Mouse (Mus musculus): ENCODE results near the gene Cdyl2. TPM values are rescaled to one million over a fixed set of nuclear protein-coding genes. Genes with fewer than 3 reads are reported as not detected.

Gene Cdyl2
- polyA plus RNA-seq, 1 experiment from 2014 or later, result 5.0 TPM

GRCm38 (mm10) chr8:116538763-116539162, 194.0 kb downstream of the Cdyl2 start:
- no peaks in the 10 kb centered on the region; the same call in 1 of the 2 replicates for H3K27me3 ChIP-seq (replicated peaks)
- H3K9ac ChIP-seq, result no peak overlapping the region
- H3K4me2 ChIP-seq, result no peak overlapping the region
- H3K9me3 ChIP-seq (replicated peaks), result 0 out of 2 replicates have a peak, but pooled peaks cover 4% of the 10 kb centered on the region
- no peak overlapping the region for H3K27ac ChIP-seq (ENCODE audit: poor library complexity, severe bottlenecking)
- no peak for ATAC-seq (ENCODE audit: insufficient number of reproducible peaks, low FRiP score)
- H3K4me3 ChIP-seq, result no peak overlapping the region
- no peaks in the 10 kb centered on the region for H3K36me3 ChIP-seq
- no peaks in the 10 kb centered on the region for H3K4me1 ChIP-seq (replicated peaks)
- 48% methylated on average over 7 of the region's 7 CpGs for WGBS

DNA sequence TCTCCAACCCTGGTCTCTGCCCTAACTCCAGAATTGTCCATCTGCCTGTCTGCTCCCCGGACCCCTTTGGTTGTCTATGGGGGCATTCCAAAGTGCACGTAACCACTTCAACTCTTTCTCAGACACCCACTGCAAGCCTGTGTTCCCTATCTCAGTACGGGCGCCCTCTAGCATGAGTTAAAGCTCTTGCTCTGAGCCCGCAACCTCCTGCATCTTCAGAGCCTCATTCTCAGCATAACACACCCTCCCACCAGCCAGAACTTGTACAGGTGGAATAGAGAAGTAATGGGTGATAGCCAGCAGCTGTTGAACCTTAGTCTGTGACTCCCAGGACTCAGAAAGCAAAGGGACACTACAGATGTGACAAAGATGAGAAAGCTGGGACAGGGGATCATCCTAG, 196.0 kb downstream of the Cdyl2 start:
- Histone ChIP-seq H3K27me3 (replicated peaks) (no peaks in the 10 kb centered on the region), H3K4me2 (no peak overlapping the region), H3K9ac (no peak overlapping the region), H3K27ac (ENCODE audit: poor library complexity, severe bottlenecking) (no peak overlapping the region), H3K4me1 (replicated peaks) (no peaks in the 10 kb centered on the region), H3K9me3 (replicated peaks) (0 out of 2 replicates have a peak, but pooled peaks cover 11% of the 10 kb centered on the region), H3K36me3 (no peaks in the 10 kb centered on the region), H3K4me3 (no peak overlapping the region)
- 64% methylated on average over 5 of the region's 5 CpGs for WGBS
- ATAC-seq (ENCODE audit: insufficient number of reproducible peaks, low FRiP score), result no peak

DNA sequence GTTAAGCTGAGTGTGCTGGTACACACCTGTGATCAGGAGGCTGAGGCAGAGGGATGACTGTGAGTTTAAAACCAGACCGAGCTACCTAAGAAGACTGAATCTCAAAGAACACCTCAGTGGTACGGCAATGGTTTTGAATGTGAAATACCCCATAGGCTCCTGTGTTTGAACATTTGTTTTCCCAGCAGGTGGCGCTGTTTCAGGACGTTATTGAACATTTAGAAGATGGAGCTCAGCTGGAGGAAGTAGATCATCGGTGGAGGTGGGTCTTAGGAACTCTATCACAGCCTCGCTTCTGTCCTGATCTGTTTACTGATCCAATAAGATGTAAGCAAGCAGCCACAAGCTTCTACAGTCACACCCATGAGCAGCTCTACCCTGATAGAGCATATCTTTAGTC, 199.7 kb downstream of the Cdyl2 start:
- 68% methylated on average over 6 of the region's 6 CpGs for WGBS

DNA sequence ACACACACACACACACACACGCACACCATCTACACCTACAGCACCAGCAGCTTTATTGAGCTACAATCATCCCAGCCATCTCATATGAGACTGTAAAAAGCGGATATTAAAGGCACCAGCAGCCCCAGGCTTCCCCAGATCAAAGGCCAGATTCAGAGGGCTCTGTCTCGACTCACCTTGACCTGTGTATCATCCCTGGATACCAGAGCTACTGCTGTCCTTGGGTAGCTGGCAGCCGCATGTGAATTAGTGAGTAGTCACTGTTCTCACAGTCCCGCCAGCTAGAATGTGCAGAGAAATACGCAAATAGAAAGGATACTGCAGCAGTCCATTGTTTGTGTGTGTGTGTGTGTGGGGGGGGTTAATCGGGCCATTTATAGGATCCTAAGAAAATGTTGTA, 204.1 kb downstream of the Cdyl2 start:
- peaks cover 7% of the 10 kb centered on the region; the same call in 1 of the 2 replicates for H3K9me3 ChIP-seq (replicated peaks)
- H3K27me3 ChIP-seq (replicated peaks), result no peaks in the 10 kb centered on the region
- H3K9ac ChIP-seq, result no peak overlapping the region
- 72% methylated on average over 7 of the region's 7 CpGs for WGBS
- no peaks in the 10 kb centered on the region for H3K36me3 ChIP-seq
- no peaks in the 10 kb centered on the region for H3K4me1 ChIP-seq (replicated peaks)
- no peak for ATAC-seq (ENCODE audit: insufficient number of reproducible peaks, low FRiP score)
- H3K4me2 ChIP-seq, result no peak overlapping the region
- H3K27ac ChIP-seq (ENCODE audit: poor library complexity, severe bottlenecking), result no peak overlapping the region
- H3K4me3 ChIP-seq, result no peak overlapping the region

More for the DNA sequence above, 199.7 kb downstream of the Cdyl2 start:
- Histone ChIP-seq H3K36me3 (no peaks in the 10 kb centered on the region), H3K27ac (ENCODE audit: poor library complexity, severe bottlenecking) (no peak overlapping the region), H3K4me1 (replicated peaks) (no peaks in the 10 kb centered on the region), H3K4me3 (no peak overlapping the region), H3K27me3 (replicated peaks) (no peaks in the 10 kb centered on the region), H3K9ac (no peak overlapping the region), H3K4me2 (no peak overlapping the region), H3K9me3 (replicated peaks) (peaks cover 11% of the 10 kb centered on the region; the same call in 1 of the 2 replicates)
- ATAC-seq (ENCODE audit: insufficient number of reproducible peaks, low FRiP score), result no peak

GRCm38 (mm10) chr8:116524915-116525314, 207.9 kb downstream of the Cdyl2 start:
- H3K9me3 ChIP-seq (replicated peaks), result no peaks in the 10 kb centered on the region; the same call in 1 of the 2 replicates
- no peak overlapping the region for H3K4me2 ChIP-seq
- no peaks in the 10 kb centered on the region for H3K4me1 ChIP-seq (replicated peaks)
- ATAC-seq (ENCODE audit: insufficient number of reproducible peaks, low FRiP score), result no peak
- 80% methylated on average over 7 of the region's 7 CpGs for WGBS
- H3K27ac ChIP-seq (ENCODE audit: poor library complexity, severe bottlenecking), result no peak overlapping the region
- no peaks in the 10 kb centered on the region for H3K36me3 ChIP-seq
- H3K9ac ChIP-seq, result no peak overlapping the region
- H3K27me3 ChIP-seq (replicated peaks), result no peaks in the 10 kb centered on the region
- H3K4me3 ChIP-seq, result no peak overlapping the region

Other genes with a start within 250 kb of the Cdyl2 start
- gene Dynlrb2, start 228.0 kb downstream of the Cdyl2 start, polyA plus RNA-seq (2016; fragmentation: Nextera tagmentation; extraction: Ambion mirVana), result not detected in 2 replicates
- gene Cmc2, start 188.5 kb upstream of the Cdyl2 start, polyA plus RNA-seq (2016; fragmentation: Nextera tagmentation; extraction: Ambion mirVana), result 112 and 114 TPM in 2 replicates
- 25.7 and 28.4 TPM in 2 replicates for gene Cenpn, start 188.7 kb upstream of the Cdyl2 start, polyA plus RNA-seq (2016; fragmentation: Nextera tagmentation; extraction: Ambion mirVana)
- gene Atmin, start 210.4 kb upstream of the Cdyl2 start, polyA plus RNA-seq (2016; fragmentation: Nextera tagmentation; extraction: Ambion mirVana), result 11.4 and 11.7 TPM in 2 replicates
- gene 1700030J22Rik, start 246.0 kb upstream of the Cdyl2 start, polyA plus RNA-seq (2016; fragmentation: Nextera tagmentation; extraction: Ambion mirVana), result 1.0 and 1.1 TPM in 2 replicates